Mouse (Mus musculus): Measurements from ENCODE around the gene Kat5. TPM values are rescaled to one million over a fixed set of nuclear protein-coding genes. Genes with fewer than 3 reads are reported as not detected.

Kat5 gene
- polyA plus RNA-seq, 1 experiment from 2014 or later, result 56.5 TPM

DNA sequence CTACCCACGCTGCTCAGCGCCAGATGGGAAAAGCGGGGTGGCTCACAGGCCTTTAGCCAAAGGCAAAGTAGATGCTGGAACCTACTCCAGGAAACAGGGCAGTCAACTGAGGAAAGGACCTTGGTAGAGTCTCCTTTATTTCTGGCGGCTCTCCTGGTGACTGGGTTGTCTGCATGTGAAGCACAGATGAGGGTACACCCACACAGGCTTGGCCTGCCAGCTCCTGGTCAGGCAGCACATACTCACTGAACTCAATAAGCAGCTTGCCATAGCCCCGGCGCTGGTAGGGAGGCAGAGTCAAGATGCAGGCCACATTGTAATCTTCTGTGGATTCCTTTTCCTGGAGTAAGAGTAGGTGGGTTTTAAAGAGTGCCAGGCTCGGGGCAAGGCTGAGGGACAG lies 4.9 kb downstream of the Kat5 start:
- in situ Hi-C loops (cut with MboI; ENCODE audit: low pct_unique_long_range_greater_than_20kb), result no loop called here
- ATAC-seq (no peak), DNase-seq (ENCODE audit: low read depth, low spot score) (no peak)
- CTCF ChIA-PET, result no interaction called here
- POLR2A ChIA-PET, result interaction anchor here (1.2 kb wide), 1 partner anchor 32 kb away, joined by 3 read pairs; the partner anchor contains the start of gene Rela
- no peak for TF ChIP-seq CTCF (IDR thresholded peaks at IDR 0.05)
- H3K27me3 ChIP-seq, result no peaks in the 10 kb centered on the region

GRCm38 (mm10) chr19:5603664-5604063 lies 6.4 kb downstream of the Kat5 start:
- H3K27me3 ChIP-seq, result no peaks in the 10 kb centered on the region
- ATAC-seq (no peak), DNase-seq (ENCODE audit: low read depth, low spot score) (no peak)
- in situ Hi-C loops (cut with MboI; ENCODE audit: low pct_unique_long_range_greater_than_20kb), result no loop called here
- CTCF ChIA-PET, result interaction anchor here (1.7 kb wide), 1 partner anchor 36 kb away, joined by 6 read pairs; the partner anchor contains the start of gene Ap5b1
- POLR2A ChIA-PET, result interaction anchor here (0.7 to 1.3 kb wide), 2 partner anchors 35 to 122 kb away, joined by 4 to 5 read pairs; partner anchors contain the start of genes Ap5b1 and Ehbp1l1
- no peak for TF ChIP-seq CTCF (IDR thresholded peaks at IDR 0.05)

GRCm38 (mm10) chr19:5601752-5602541 lies 8.1 kb downstream of the Kat5 start, which contains the start of gene Rnaseh2c:
TSS of gene Rnaseh2c (plus strand) at chr19:5601873.
- peak; percentile 70 for ATAC-seq
- no peaks in the 10 kb centered on the region for H3K27me3 ChIP-seq
- ChIA-PET POLR2A (interaction anchor here (1.0 kb wide), 1 partner anchor 158 kb away, joined by 4 read pairs; no protein-coding TSS in a partner anchor), CTCF (interaction anchor here (1.7 kb wide), 1 partner anchor 34 kb away, joined by 6 read pairs; the partner anchor contains the start of gene Ap5b1)
- DNase-seq (ENCODE audit: low read depth, low spot score), result peak; percentile 41
- TF ChIP-seq CTCF (IDR thresholded peaks at IDR 0.05), result no peak
- in situ Hi-C loops (cut with MboI; ENCODE audit: low pct_unique_long_range_greater_than_20kb), result no loop called here

DNA sequence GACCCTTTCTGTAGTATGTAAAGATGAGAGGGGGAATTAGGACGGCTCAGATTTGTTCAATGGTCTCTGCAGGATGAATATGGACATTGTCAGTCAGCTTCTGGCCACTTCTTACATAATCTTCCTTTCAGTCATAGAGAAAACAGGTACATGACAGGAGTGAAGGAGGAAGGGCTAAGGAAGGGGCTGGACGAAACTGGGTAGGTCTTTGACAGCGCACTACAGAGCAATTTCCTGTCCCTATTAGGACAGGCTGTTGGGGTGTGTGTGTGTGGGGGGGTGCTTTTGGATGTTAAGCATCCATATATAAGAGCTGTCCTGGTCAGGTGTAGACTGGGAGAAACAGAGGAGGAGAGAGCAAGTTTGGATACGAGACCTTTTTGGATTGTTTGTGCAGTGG lies 10.8 kb downstream of the Kat5 start:
- CTCF ChIA-PET, result no interaction called here
- TF ChIP-seq CTCF (IDR thresholded peaks at IDR 0.05), result no peak
- DNase-seq (ENCODE audit: low read depth, low spot score) (no peak), ATAC-seq (no peak)
- H3K27me3 ChIP-seq, result peaks cover 8% of the 10 kb centered on the region
- POLR2A ChIA-PET, result interaction anchor here (1.4 kb wide), 1 partner anchor 14 kb away, joined by 3 read pairs; no protein-coding TSS in a partner anchor
- in situ Hi-C loops (cut with MboI; ENCODE audit: low pct_unique_long_range_greater_than_20kb), result no loop called here

DNA sequence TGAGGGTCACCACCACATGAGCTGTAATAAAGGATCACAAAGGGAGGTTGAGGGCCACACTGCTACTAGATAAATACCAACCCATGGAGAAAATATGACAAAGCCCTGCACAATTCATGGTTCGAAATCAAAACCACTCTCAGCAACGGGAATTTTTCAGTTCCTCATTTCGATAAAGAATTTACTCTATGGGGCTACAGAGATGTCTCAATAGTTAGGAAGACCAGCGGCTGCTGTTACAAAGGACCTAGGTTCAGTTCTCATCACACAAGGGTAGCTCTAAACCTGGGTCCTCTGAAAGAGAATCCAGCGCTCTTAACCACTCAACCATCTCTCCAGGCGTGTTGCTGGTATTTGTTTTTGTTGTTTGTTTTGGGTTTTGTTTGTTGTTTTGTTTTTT lies 18.1 kb downstream of the Kat5 start:
- CTCF ChIA-PET, result no interaction called here
- no peak for ATAC-seq
- DNase-seq (ENCODE audit: low read depth, low spot score), result no peak
- in situ Hi-C loops (cut with MboI; ENCODE audit: low pct_unique_long_range_greater_than_20kb), result no loop called here
- TF ChIP-seq CTCF (IDR thresholded peaks at IDR 0.05), result no peak
- POLR2A ChIA-PET, result no interaction called here
- peaks cover 8% of the 10 kb centered on the region for H3K27me3 ChIP-seq

DNA sequence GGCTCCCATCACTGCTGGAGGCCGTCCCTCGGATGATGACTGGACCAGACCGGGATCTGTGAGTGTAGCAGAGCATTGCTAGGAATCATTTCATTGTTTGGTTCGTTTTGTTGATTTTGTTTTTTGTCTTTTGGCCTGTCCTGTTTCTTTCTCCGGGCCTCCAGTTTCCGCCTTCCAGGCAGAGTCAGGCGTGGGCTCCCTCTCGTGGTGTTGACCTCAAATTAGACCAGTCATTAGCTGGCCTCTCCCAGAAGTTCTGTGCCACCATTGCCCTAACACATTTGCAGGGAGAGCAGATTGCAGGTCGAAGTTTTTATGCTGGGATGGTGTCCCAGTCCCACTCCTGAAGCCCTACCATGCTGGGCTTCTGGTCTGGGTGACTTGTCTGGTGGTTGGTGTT lies 20.9 kb downstream of the Kat5 start:
- TF ChIP-seq CTCF (IDR thresholded peaks at IDR 0.05), result no peak
- ATAC-seq, result no peak
- DNase-seq (ENCODE audit: low read depth, low spot score), result no peak
- CTCF ChIA-PET, result interaction anchor here (1.0 to 1.8 kb wide), 3 partner anchors 16 to 43 kb away, joined by 3 to 8 read pairs (median 3); no protein-coding TSS in a partner anchor
- H3K27me3 ChIP-seq, result peaks cover 4% of the 10 kb centered on the region
- in situ Hi-C loops (cut with MboI; ENCODE audit: low pct_unique_long_range_greater_than_20kb), result no loop called here
- POLR2A ChIA-PET, result no interaction called here

- peaks cover 17% of the 10 kb centered on the region for H3K27me3 ChIP-seq
- no peak for DNase-seq (ENCODE audit: low read depth, low spot score)
- in situ Hi-C loops (cut with MboI; ENCODE audit: low pct_unique_long_range_greater_than_20kb), result no loop called here
- POLR2A ChIA-PET, result no interaction called here
- ATAC-seq, result no peak
- TF ChIP-seq CTCF (IDR thresholded peaks at IDR 0.05), result no peak
- CTCF ChIA-PET, result interaction anchor here (1.0 to 5.4 kb wide), 2 partner anchors 13 to 53 kb away, joined by 3 to 30 read pairs; partner anchors contain the start of gene Ap5b1
These were observed 28.0 kb downstream of the Kat5 start for GRCm38 (mm10) chr19:5581995-5582394.

DNA sequence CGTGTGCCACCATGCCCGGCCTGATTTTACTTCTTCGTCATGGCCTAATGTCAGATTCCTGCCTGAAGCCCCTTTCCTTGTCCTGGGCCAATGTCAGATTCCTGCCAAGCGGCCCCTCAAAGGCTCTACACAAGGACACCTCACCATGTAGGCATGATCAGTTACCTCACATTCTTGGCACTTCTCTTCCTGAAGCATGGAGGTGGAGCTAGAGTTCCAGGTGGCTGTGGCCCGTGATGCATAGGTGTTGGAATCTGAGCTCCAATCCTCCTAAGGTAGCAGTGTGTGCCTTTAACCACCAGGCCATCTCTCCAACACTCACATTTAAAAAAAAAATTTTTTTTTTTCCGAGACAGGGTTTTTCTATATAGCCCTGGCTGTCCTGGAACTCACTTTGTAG lies 29.3 kb downstream of the Kat5 start:
- ChIA-PET POLR2A (no interaction called here), CTCF (interaction anchor here (1.0 to 5.4 kb wide), 2 partner anchors 12 to 52 kb away, joined by 3 to 30 read pairs; partner anchors contain the start of gene Ap5b1)
- TF ChIP-seq CTCF (IDR thresholded peaks at IDR 0.05), result no peak
- ATAC-seq, result no peak
- in situ Hi-C loops (cut with MboI; ENCODE audit: low pct_unique_long_range_greater_than_20kb), result no loop called here
- DNase-seq (ENCODE audit: low read depth, low spot score), result no peak
- H3K27me3 ChIP-seq, result peaks cover 14% of the 10 kb centered on the region

DNA sequence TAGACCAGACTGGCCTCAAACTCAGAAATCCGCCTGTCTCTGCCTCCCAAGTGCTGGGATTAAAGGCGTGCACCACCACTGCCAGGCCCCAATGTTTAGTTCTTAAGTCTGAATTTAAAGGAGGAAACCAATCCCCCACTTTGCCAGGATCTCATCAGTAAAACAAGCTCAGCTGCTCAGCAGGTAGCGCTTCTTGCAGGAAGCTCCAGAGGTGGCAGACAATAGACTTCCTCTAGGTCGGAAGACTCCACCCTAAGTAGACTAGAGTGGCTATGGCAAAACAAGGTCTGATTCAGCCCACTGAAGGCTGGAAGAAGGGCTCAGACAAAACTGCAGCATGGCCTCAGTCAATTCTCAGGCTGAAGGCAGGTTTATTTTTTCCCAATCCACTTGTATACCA lies 30.1 kb downstream of the Kat5 start:
- TF ChIP-seq CTCF (IDR thresholded peaks at IDR 0.05), result no peak
- in situ Hi-C loops (cut with MboI; ENCODE audit: low pct_unique_long_range_greater_than_20kb), result no loop called here
- CTCF ChIA-PET, result interaction anchor here (5.4 kb wide), 1 partner anchor 11 kb away, joined by 30 read pairs; the partner anchor contains the start of gene Ap5b1
- DNase-seq (ENCODE audit: low read depth, low spot score) (no peak), ATAC-seq (no peak)
- POLR2A ChIA-PET, result interaction anchor here (1.3 kb wide), 1 partner anchor 17 kb away, joined by 3 read pairs; no protein-coding TSS in a partner anchor
- peaks cover 14% of the 10 kb centered on the region for H3K27me3 ChIP-seq

DNA sequence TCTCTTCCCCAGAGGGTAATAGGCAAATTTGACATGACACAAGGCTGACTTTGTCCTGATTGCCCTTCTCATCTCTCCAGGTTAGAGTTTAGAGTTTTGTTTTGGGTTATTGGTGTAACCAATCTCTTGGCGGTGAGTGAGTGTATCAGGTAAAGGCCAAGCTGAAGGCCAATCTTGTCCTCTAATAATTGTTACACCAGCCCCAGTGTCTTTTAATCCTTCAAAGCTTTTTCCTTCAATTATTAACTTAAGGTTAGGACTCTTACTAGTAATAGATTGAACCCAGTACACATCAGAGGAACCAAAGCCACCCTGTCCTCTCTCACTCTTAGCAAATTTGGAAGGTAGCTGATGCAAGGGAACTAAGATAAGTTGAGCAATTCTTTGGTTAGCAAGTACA lies 34.7 kb downstream of the Kat5 start:
- no peak for DNase-seq (ENCODE audit: low read depth, low spot score)
- no peak for TF ChIP-seq CTCF (IDR thresholded peaks at IDR 0.05)
- no peak for ATAC-seq
- POLR2A ChIA-PET, result no interaction called here
- peaks cover 13% of the 10 kb centered on the region for H3K27me3 ChIP-seq
- in situ Hi-C loops (cut with MboI; ENCODE audit: low pct_unique_long_range_greater_than_20kb), result no loop called here
- CTCF ChIA-PET, result interaction anchor here (15.0 kb wide), 1 partner anchor 44 kb away, joined by 157 read pairs; no protein-coding TSS in a partner anchor

Measured in Patski (cell line).